Mouse (Mus musculus) forebrain, embryonic 15.5 days (tissue): ENCODE results near the gene Dusp1. TPM values are rescaled to one million over a fixed set of nuclear protein-coding genes. Genes with fewer than 3 reads are reported as not detected.

Experiments used
- ATAC-seq: fragments of 200-750 bp; cut with Nextera tagmentation; replicated peaks from 2 replicates; pipeline ENCODE4 v1.8.0; 2017; ENCODE audit warnings: mild to moderate bottlenecking, moderate TSS enrichment, moderate library complexity
- H3K27ac ChIP-seq: fragments of 300-500 bp; sonication (generic); replicated peaks from 2 replicates; pipeline ENCODE4 v1.5.1; 2015; ENCODE audit warnings: mild to moderate bottlenecking, inconsistent platforms
- H3K27me3 ChIP-seq: fragments of 300-500 bp; sonication (generic); 2 replicates; pipeline ENCODE4 v1.6.1; 2015; ENCODE audit warnings: inconsistent platforms
- H3K36me3 ChIP-seq: fragments of 300-500 bp; sonication (generic); 2 replicates; pipeline ENCODE4 v1.6.1; 2015; ENCODE audit warnings: mild to moderate bottlenecking, inconsistent platforms
- H3K4me1 ChIP-seq: fragments of 300-500 bp; sonication (generic); 2 replicates; pipeline ENCODE4 v1.6.1; 2015; ENCODE audit warnings: inconsistent platforms
- H3K4me2 ChIP-seq: fragments of 300-500 bp; sonication (generic); replicated peaks from 2 replicates; pipeline ENCODE4 v1.6.1; 2015; ENCODE audit warnings: mild to moderate bottlenecking, inconsistent platforms
- H3K4me3 ChIP-seq: fragments of 300-500 bp; sonication (generic); 2 replicates; pipeline ENCODE4 v1.5.1; 2015; ENCODE audit warnings: mild to moderate bottlenecking, inconsistent platforms
- H3K9ac ChIP-seq: fragments of 300-500 bp; sonication (generic); replicated peaks from 2 replicates; pipeline ENCODE4 v1.6.1; 2015; ENCODE audit warnings: mild to moderate bottlenecking, inconsistent platforms
- H3K9me3 ChIP-seq: fragments of 300-500 bp; sonication (generic); 2 replicates; pipeline ENCODE4 v1.6.1; 2016; ENCODE audit warnings: inconsistent platforms
- WGBS: fragments of 180-500 bp; shearing (Covaris S2); methylation state at CpG from one replicate; pipeline ENCODE4 v1.1.7; 2015; ENCODE audit warnings: mixed read lengths; 5-methylcytosine and 5-hydroxymethylcytosine counted together
- polyA plus RNA-seq: library from polyadenylated mRNA; unstranded; fragments of >200 nt; fragmentation: Nextera tagmentation; extraction: Ambion mirVana; gene quantifications from 2 replicates; pipeline ENCODE4 v1.2.1, GENCODE M21; 2015

Gene Dusp1
- polyA plus RNA-seq, 1 experiment from 2014 or later = 46.3 TPM

- peaks cover 55% of the 10 kb centered on the region for H3K4me1 ChIP-seq
- H3K4me3 ChIP-seq = peak overlapping the region; percentile 89
- WGBS = 74% methylated on average over 14 of the region's 14 CpGs
- peak overlapping the region; percentile 68 for H3K4me2 ChIP-seq
- no peaks in the 10 kb centered on the region for H3K9me3 ChIP-seq
- no peak overlapping the region for H3K27ac ChIP-seq
- ATAC-seq = no peak
- no peaks in the 10 kb centered on the region for H3K36me3 ChIP-seq
- no peaks in the 10 kb centered on the region for H3K27me3 ChIP-seq
- H3K9ac ChIP-seq = peak overlapping the region; percentile 96
Observed at GRCm38 (mm10) chr17:26506031-26506641, 55.8 kb downstream of the Dusp1 start.

- H3K9me3 ChIP-seq = no peaks in the 10 kb centered on the region
- H3K4me3 ChIP-seq = no peak overlapping the region; the same call in 1 of the 2 replicates
- H3K9ac ChIP-seq = no peak overlapping the region
- ATAC-seq = no peak
- H3K27ac ChIP-seq = peak overlapping the region; percentile 93; the same call in 1 of the 2 replicates
- H3K4me2 ChIP-seq = peak overlapping the region; percentile 49
- H3K27me3 ChIP-seq = no peaks in the 10 kb centered on the region
- no peaks in the 10 kb centered on the region for H3K36me3 ChIP-seq
- peaks cover 55% of the 10 kb centered on the region for H3K4me1 ChIP-seq
- 80% methylated on average over 3 of the region's 3 CpGs for WGBS
Observed at GRCm38 (mm10) chr17:26505181-26505581, 56.7 kb downstream of the Dusp1 start.

DNA sequence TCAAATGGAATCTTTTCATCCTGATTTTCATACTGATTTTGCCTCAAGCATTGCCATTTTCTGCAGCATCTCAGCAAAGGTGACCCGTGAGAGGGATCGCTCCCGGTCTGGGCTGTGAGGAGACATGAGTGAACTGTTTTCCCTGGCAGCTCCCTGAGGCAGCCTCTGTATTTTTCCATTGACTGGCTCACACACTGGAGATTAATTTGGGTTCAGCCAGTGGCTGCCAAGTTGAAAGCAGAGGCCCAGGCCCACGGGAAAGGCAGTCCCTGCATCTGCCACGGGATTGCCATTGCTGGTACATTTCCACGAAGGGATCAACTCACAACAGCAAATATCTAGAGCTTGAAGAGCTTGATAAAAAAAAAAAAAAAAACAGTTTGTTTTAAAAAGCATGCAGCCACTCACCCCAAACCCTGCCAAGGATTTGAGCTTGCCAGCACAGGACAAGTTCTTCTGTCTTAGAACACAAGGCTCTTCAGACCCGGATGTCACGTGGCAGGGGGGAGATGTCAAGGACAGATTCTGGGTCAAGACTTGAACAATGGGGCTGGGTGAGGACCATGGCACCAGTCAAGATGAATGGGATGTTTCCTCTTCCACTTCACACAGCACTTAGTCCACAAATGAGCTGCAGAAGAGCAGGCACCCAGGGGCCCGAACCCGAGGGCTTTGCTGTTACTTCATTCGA lies 57.8 kb downstream of the Dusp1 start:
- H3K9me3 ChIP-seq = no peaks in the 10 kb centered on the region
- no peaks in the 10 kb centered on the region for H3K36me3 ChIP-seq
- peaks cover 52% of the 10 kb centered on the region for H3K4me1 ChIP-seq
- peak overlapping the region; percentile 34 for H3K4me3 ChIP-seq
- peak overlapping the region; percentile 93 for H3K27ac ChIP-seq
- ATAC-seq = no peak
- H3K9ac ChIP-seq = peak overlapping the region; percentile 43
- H3K27me3 ChIP-seq = no peaks in the 10 kb centered on the region
- 9% methylated on average over 11 of the region's 11 CpGs for WGBS
- H3K4me2 ChIP-seq = peak overlapping the region; percentile 49

GRCm38 (mm10) chr17:26502808-26503671 lies 58.9 kb downstream of the Dusp1 start:
- no peaks in the 10 kb centered on the region for H3K36me3 ChIP-seq
- H3K4me2 ChIP-seq = peak overlapping the region; percentile 49
- no peaks in the 10 kb centered on the region for H3K27me3 ChIP-seq
- H3K9ac ChIP-seq = peak overlapping the region; percentile 43
- WGBS = 1% methylated on average over 20 of the region's 20 CpGs
- no peaks in the 10 kb centered on the region for H3K9me3 ChIP-seq
- H3K4me1 ChIP-seq = peaks cover 50% of the 10 kb centered on the region
- ATAC-seq = peak; percentile 79
- peak overlapping the region; percentile 34 for H3K4me3 ChIP-seq
- peak overlapping the region; percentile 93 for H3K27ac ChIP-seq

GRCm38 (mm10) chr17:26501826-26502225 lies 60.1 kb downstream of the Dusp1 start:
- 74% methylated on average over 5 of the region's 5 CpGs for WGBS
- no peak for ATAC-seq
- Histone ChIP-seq H3K4me1 (peaks cover 48% of the 10 kb centered on the region), H3K4me2 (no peak overlapping the region), H3K9ac (no peak overlapping the region), H3K27ac (peak overlapping the region; percentile 93; the same call in 1 of the 2 replicates), H3K9me3 (no peaks in the 10 kb centered on the region), H3K36me3 (no peaks in the 10 kb centered on the region), H3K27me3 (no peaks in the 10 kb centered on the region), H3K4me3 (no peak overlapping the region)

- no peaks in the 10 kb centered on the region for H3K36me3 ChIP-seq
- no peaks in the 10 kb centered on the region for H3K9me3 ChIP-seq
- H3K27ac ChIP-seq = no peak overlapping the region
- WGBS = 51% methylated on average over 1 of the region's 1 CpGs
- H3K4me2 ChIP-seq = no peak overlapping the region
- H3K4me3 ChIP-seq = no peak overlapping the region
- no peak for ATAC-seq
- no peak overlapping the region for H3K9ac ChIP-seq
- no peaks in the 10 kb centered on the region for H3K27me3 ChIP-seq
- H3K4me1 ChIP-seq = peaks cover 16% of the 10 kb centered on the region
Observed at GRCm38 (mm10) chr17:26498626-26499025, 63.3 kb downstream of the Dusp1 start.

DNA sequence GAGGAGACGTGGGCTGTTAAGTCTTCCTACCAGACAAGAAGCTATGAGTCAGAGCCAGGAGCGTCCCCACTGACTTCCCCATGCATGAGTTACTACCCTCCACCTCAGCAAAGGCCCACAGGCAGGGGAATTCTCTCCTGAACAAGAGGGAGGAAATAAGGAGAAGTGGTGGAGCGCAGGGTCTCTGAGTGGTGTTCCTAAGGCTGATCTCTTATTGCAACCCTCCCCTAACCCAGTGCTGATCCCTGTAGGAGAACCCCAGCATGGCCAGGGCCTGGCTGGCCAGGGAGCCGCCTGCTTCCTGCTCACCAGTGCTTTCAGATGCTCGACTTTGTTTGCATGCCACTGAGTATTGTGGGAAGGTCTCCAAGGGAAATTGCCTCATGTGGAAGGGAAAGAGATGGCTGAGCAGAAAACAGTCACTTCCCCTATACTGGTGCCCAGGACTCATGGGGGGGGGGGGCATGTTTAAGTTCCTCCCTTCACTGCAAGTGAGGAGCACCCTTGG lies 64.5 kb downstream of the Dusp1 start:
- Histone ChIP-seq H3K36me3 (no peaks in the 10 kb centered on the region), H3K4me1 (peaks cover 6% of the 10 kb centered on the region), H3K9ac (no peak overlapping the region), H3K27ac (no peak overlapping the region), H3K9me3 (no peaks in the 10 kb centered on the region), H3K4me3 (no peak overlapping the region), H3K27me3 (no peaks in the 10 kb centered on the region), H3K4me2 (no peak overlapping the region)
- no peak for ATAC-seq
- 66% methylated on average over 5 of the region's 5 CpGs for WGBS

DNA sequence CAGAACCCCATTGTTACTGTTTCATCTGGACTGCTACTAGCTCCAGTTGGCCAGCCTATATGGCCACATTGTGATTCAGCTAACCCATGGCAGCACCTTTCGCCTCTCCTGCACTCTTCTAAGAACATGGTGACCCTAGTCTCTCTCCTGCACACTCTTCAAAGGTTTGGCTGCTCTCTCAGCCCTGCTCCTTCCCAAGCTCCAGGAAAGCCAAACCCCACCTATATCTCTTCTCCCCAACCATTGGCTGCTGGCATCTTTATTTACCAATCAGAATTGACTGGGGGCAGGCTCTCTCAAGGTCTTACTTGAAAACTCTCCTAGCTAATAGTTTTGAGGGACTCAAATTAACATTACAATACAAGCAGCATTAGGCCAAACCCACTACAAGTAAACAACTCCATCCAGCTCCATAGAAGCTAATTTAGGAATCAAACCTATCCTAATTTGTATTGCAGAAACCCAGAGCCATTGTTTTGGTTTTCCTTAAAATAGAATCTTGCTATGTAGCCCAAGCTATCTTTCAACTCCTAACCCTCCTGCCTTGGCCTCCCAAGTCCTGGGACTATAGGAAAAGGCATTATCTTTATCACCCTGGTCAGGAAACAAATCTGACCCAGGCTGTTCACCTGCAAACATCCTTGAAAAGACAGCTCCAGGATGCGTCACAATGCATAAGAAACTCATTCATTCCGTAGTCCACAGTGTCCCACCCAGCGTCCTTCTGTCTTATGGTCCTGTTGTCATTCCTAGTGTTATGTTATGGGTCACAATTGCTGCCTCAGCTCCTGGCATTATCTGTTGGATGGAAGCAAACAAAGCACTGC lies 67.1 kb downstream of the Dusp1 start:
- Histone ChIP-seq H3K9ac (no peak overlapping the region), H3K36me3 (no peaks in the 10 kb centered on the region), H3K27ac (no peak overlapping the region), H3K4me1 (no peaks in the 10 kb centered on the region), H3K4me2 (no peak overlapping the region), H3K4me3 (no peak overlapping the region), H3K9me3 (no peaks in the 10 kb centered on the region), H3K27me3 (no peaks in the 10 kb centered on the region)
- 86% methylated on average over 4 of the region's 4 CpGs for WGBS
- no peak for ATAC-seq

- H3K36me3 ChIP-seq = no peaks in the 10 kb centered on the region
- H3K27me3 ChIP-seq = no peaks in the 10 kb centered on the region
- H3K4me2 ChIP-seq = no peak overlapping the region
- H3K9ac ChIP-seq = no peak overlapping the region
- H3K9me3 ChIP-seq = no peaks in the 10 kb centered on the region
- no peak overlapping the region for H3K4me3 ChIP-seq
- no peaks in the 10 kb centered on the region for H3K4me1 ChIP-seq
- H3K27ac ChIP-seq = no peak overlapping the region
- 88% methylated on average over 3 of the region's 3 CpGs for WGBS
- ATAC-seq = no peak
Observed at GRCm38 (mm10) chr17:26492246-26492645, 69.7 kb downstream of the Dusp1 start.

DNA sequence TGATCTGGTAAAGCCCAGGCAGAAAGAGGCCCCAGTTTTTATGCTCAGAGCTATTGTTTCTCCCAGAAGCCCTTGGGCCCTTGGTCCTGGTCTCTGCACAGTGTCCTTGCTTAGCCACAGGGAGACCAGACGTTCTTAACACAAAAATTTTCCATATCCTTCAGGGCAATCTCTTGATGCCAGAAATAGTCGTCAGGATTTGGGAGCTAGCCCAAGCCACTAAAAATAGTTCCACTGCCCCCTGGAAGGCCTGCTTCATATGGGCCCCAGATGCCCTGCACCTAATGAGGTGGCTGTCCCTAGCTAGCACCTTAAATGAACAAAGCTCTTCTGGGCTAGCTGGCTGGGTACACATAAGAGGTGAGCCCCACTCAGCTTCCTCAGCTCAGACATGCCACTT lies 71.0 kb downstream of the Dusp1 start:
- Histone ChIP-seq H3K4me1 (no peaks in the 10 kb centered on the region), H3K27me3 (no peaks in the 10 kb centered on the region), H3K36me3 (no peaks in the 10 kb centered on the region), H3K27ac (no peak overlapping the region), H3K4me3 (no peak overlapping the region), H3K9me3 (no peaks in the 10 kb centered on the region), H3K9ac (no peak overlapping the region), H3K4me2 (no peak overlapping the region)
- WGBS = 84% methylated on average over 2 of the region's 2 CpGs
- ATAC-seq = no peak

GRCm38 (mm10) chr17:26490072-26490471 lies 71.9 kb downstream of the Dusp1 start:
- H3K4me2 ChIP-seq = no peak overlapping the region
- no peak for ATAC-seq
- no peaks in the 10 kb centered on the region for H3K27me3 ChIP-seq
- H3K9ac ChIP-seq = no peak overlapping the region
- 91% methylated on average over 10 of the region's 10 CpGs for WGBS
- H3K27ac ChIP-seq = no peak overlapping the region
- H3K4me1 ChIP-seq = no peaks in the 10 kb centered on the region
- no peak overlapping the region for H3K4me3 ChIP-seq
- H3K9me3 ChIP-seq = no peaks in the 10 kb centered on the region
- no peaks in the 10 kb centered on the region for H3K36me3 ChIP-seq
